Mouse (Mus musculus) E14TG2a.4 (cell line): ENCODE measurements at regions not wholly inside any gene's neighbourhood (a gene's known extent, or its start where the extent isn't known, plus 50 kb on each side); places are given as distances from the start of the nearest gene placed in this dataset.

Experiments
- CTCF ChIP-seq: conservative IDR thresholded peaks from 2 replicates; pipeline ENCODE4 v1.5.1; 2014; ENCODE audit warnings: low read length
- NANOG ChIP-seq: IDR thresholded peaks from 2 replicates; pipeline ENCODE4 v1.6.1; 2014; ENCODE audit warnings: borderline replicate concordance, low read length, mixed read lengths
- POU5F1 ChIP-seq: IDR thresholded peaks from 2 replicates; pipeline ENCODE4 v1.6.1; 2014; ENCODE audit warnings: low read length, borderline replicate concordance

GRCm38 (mm10) chr1:60627786-60628453 is 61.0 kb upstream of the Raph1 start:
- TF ChIP-seq CTCF (no peak), POU5F1 (no peak), NANOG (no peak)
